Mouse (Mus musculus) thymus, postnatal 0 days (tissue): ENCODE results near the gene Tenm3. TPM values are rescaled to one million over a fixed set of nuclear protein-coding genes. Genes with fewer than 3 reads are reported as not detected.

ENCODE experiments used
- DNase-seq: peaks from one replicate; pipeline ENCODE4 v3.0.0-alpha.2; 2015; ENCODE audit warnings: low spot score
- polyA plus RNA-seq: library from polyadenylated mRNA; unstranded; fragments of >200 nt; fragmentation: Nextera tagmentation; extraction: Ambion mirVana; gene quantifications from 2 replicates; pipeline ENCODE4 v1.2.1, GENCODE M21; 2015

Gene Tenm3
- polyA plus RNA-seq, 1 experiment from 2014 or later, result 1.7 TPM

- DNase-seq, result no peak
Measured at GRCm38 (mm10) chr8:48742741-48743140, 101.0 kb downstream of the Tenm3 start.

DNA sequence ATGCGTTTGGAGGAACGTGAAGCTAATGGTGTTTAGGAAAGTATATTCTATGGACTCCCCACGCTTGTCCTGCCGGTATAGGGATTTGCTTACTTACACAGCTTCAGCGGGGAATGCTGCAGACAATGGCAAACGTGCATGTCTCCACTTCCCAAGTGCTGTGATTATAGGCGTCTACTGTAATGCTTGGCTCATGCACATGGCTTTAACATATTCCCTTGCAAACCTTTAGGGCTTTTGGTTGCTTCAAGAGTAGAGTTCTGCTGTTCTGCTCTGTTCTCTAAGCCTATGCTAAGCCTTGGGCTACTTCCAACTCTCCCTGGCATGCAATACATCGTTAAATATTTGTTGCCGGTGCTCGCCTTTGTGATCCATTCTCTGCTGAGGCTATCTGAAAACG, 102.8 kb downstream of the Tenm3 start:
- DNase-seq, result no peak

DNA sequence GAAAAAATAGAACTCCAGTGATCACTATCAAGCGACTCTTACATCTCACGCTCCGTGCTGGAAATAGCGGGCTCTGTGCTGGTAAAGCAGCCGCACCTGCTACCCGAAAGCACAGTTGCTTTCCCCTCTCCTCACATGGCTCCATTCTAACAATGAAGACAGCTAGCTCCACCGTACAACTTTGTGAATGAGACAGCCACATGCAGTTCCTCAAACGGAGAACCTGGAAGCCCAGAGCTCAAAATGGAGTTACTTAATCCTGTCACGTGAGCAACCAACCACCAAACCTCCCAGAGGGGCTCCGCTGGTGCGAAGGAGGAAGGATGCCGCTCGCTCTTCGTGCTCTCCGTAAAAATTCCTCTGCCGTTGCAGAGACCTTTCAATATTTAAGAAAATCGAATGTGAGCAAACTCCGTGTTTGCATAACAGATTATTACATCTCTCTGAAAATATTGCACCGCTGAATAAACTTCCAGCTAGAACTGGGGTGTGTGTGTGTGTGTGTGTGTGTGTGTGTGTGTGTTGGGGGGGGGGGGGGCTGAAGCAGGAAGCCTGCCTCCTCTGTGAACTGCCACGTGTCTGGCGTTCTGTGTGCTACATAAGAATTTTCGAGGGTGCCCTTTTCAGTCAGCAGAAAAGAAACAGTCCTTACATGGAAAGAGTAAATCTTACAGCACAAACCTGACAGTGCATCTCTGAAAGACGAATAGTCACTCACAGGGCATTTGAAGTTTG, 103.4 kb downstream of the Tenm3 start:
- DNase-seq, result no peak

- no peak for DNase-seq
Measured at GRCm38 (mm10) chr8:48733731-48734130, 110.0 kb downstream of the Tenm3 start.

GRCm38 (mm10) chr8:48733057-48733456, 110.7 kb downstream of the Tenm3 start:
- no peak for DNase-seq

- no peak for DNase-seq
Measured at GRCm38 (mm10) chr8:48730701-48731100, 113.0 kb downstream of the Tenm3 start.

DNA sequence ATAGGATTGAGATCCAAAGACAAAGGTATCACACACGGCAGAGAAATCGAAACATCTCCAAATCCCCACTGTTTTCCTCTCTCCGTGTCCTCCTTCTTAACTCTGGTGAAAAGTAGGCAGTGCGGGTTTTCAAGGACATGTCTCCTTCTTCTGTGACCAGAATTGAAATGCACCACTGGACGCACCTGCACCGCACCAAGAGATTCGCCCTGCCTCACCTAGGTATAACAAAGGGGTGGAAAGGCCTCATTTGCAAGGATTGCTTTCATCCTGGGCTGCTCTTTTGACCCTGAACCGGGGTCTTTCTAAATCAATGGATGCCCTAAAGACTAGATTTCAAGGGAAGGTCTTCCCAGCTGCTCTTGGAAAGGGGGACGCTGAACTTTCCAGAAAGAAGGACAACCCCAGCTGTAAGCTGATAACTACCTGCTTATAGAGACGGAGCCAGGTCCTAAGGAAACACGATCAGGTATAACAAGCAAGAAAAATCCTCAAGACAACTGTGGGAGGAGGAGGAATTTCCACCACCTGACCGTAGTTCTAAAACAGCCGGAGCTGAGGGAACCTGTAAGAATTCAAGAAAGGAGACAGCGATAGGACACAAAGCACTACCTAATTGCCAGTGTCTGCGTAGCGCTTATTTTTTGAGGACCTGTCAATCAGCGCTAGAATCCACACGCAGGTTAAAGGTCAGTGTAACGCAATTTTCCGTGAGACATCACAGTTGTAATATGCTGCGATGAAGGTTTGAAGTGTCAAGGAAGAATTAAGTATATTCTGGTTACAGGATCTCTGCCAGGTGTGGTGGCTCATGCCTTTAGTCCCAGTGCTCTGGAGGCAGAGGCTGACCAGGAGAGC, 114.7 kb downstream of the Tenm3 start:
- no peak for DNase-seq

DNA sequence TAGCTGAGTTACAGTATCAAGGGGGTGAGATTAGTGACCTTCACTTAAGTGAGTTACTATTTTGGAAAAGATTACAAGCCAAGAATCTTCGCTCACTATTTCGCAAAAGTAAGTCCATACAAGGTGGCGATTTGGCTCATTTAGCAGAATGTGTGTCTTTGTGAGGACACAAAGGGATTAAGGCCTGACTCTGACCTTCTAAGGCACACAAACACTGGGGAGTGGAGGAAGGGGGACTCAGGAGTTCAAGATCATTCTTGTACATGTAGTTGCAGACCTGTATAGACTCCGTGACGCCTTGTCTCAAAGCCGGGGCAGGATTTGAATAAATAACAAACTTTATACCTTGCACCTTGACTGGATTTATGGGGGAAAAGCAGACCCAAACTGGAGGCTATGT, 115.7 kb downstream of the Tenm3 start:
- DNase-seq, result no peak

DNA sequence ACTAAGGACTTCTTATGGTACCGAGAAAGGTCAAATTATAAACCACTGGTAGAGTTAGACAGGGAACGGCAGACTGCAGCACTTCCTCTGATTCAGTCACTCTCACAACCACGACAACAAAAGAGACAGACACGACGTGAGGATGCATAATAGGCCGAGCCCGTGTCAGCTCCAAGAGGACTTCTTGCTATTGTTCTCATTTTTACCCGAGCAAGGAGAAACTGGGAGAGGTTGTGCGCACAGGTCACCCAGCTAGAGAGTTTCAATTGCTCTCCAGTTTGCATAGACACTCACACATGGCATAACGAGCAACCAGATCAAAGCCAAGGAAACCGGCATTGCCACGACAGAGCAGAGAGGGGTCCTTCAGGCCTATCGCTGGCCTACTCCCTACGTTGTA, 121.0 kb downstream of the Tenm3 start:
- DNase-seq, result no peak

DNA sequence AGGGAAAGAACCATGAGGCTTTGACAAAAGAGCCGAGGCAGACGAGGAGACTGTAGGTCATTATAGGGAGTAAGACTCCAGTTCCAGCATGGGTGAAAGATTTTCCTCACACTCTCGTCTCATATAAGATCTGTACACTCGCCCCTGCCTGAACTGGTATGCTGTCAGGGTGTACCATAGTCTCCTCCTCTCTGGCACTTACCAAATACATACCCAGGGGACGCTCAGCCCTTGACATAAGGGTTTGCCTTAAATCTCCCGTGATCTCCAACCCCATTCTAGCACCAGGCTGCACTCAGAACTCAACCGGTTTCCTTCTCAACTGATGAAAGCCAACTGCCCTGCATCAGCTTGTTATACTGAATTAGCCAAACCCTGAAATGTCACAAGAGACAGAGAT, 121.4 kb downstream of the Tenm3 start:
- DNase-seq, result no peak

GRCm38 (mm10) chr8:48721376-48721775, 122.4 kb downstream of the Tenm3 start:
- no peak for DNase-seq

GRCm38 (mm10) chr8:48715616-48716015, 128.1 kb downstream of the Tenm3 start:
- DNase-seq, result no peak

- DNase-seq, result no peak
Measured at GRCm38 (mm10) chr8:48706666-48707065, 137.1 kb downstream of the Tenm3 start.

- no peak for DNase-seq
Measured at GRCm38 (mm10) chr8:48704885-48705515, 138.8 kb downstream of the Tenm3 start.

DNA sequence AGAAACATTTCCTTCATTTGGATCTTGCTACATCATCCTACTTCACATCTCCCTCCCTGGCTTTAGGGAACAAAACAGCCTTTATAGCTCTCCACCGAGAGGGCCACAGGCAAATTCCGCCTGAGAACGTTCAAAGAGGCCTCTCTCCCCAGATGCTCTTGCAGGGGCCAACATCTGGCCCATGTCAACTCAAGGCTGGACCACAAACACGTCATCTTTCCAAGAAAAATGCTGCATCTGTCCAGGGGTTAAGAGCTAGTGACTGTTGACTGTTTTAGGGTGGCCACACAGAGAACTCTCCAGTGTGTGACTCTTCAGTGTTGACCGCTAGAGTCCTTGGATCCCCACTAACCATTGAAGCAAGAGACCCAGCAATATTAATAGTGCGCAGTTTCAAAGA, 139.3 kb downstream of the Tenm3 start:
- no peak for DNase-seq

DNA sequence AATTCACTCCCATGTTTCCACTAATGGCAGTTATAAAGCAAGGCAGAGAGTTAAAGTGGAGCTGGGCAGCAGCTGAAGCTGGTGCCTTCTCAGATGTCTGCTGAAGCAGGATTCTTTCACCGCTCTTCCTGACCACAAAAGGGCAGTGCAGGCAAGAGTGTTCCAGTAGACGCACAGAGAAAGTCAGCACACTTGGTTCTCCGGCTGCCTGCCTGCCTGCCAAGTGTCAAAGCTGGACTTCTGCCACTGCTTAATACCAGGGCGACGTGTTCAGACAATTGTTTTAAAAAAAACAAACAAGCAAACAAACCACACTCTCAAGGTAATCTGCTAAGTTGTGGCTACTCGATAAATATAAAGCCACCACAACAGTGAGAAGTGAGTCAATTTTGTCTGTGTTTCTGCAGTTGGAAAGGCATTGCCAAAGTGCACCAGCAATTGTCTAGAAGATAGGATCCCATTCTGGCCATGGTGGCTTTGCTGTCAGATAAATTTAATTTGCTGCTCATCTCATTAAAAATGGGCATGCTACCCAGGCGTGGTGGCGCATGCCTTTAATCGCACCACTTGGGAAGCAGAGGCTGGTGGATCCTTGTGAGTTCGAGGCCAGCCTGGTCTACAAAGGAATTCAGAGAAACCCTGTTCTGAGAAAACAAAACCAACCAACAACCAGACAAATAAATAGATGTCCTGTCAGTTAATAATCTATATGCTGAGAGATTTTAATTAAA, 152.9 kb downstream of the Tenm3 start:
- no peak for DNase-seq

DNA sequence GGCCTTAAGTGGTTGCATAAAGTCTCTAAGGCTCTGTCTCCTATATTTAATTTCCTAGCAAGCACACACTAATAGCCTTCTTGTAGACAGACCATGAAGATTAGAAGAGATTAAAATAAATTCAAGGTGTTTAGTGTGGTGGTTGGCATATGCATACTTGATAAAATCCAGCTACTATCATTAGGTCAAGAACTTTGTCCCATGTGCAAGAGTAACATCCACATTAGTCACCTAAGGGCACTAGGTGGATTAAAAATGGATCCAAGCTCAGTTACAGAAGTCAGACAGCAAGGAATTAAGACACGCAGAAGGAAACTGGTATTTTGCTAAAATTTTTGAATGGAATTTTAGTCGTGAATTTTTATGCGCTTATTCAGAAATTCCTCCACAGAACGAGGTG, 155.0 kb downstream of the Tenm3 start:
- DNase-seq, result no peak

GRCm38 (mm10) chr8:48688188-48688587, 155.6 kb downstream of the Tenm3 start:
- no peak for DNase-seq

DNA sequence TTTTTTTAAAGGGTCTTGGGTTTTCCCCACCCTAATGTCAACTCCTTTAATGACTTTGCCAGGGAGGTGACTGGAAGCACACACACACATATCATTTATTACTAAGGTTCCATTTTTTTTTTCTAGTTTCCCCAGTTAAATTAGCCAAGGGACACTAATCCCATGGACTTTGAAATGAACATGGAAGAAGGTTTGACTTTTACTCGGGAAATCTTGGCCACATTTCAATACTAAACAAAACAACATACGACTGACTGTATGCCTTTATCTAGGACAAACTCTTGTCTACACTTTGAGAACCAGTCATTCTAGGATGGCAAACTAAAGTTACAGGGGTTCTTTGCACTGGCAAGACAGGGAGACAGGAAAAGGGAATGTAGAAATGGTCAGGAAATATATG, 170.3 kb downstream of the Tenm3 start:
- DNase-seq, result no peak

DNA sequence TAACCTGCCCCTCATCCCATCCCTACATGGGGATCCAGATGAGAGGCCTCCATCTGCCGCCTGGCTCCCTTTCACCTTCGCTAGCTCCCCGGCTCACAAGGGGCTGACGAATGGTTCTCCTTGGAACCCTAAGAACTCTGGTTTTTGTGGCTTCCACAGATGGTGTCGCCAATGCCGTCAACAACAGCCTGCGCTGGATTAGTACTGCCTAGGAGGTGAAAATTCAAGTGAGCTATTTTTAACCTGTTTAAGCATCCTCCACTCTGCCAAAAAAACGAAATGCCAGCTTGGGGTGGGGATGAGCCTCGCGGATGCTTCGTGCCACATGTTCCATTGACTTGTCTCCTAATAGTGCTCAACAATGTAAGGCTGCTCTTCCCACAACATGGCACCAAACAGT, 171.3 kb downstream of the Tenm3 start:
- DNase-seq, result no peak

- DNase-seq, result no peak
Measured at GRCm38 (mm10) chr8:48671318-48671717, 172.4 kb downstream of the Tenm3 start.

GRCm38 (mm10) chr8:48670895-48671294, 172.9 kb downstream of the Tenm3 start:
- DNase-seq, result no peak
